Mouse (Mus musculus): ENCODE measurements around the gene Ppard. TPM values are rescaled to one million over a fixed set of nuclear protein-coding genes. Genes with fewer than 3 reads are reported as not detected.

Ppard gene
- polyA plus RNA-seq, 1 experiment from 2014 or later = 1.9 TPM

- no peaks in the 10 kb centered on the region for H3K4me1 ChIP-seq (ENCODE audit: control insufficient read depth, insufficient read depth, low read length)
- no peaks in the 10 kb centered on the region for H3K9me3 ChIP-seq (replicated peaks; ENCODE audit: control insufficient read depth, low read length)
- H3K36me3 ChIP-seq (replicated peaks; ENCODE audit: control insufficient read depth, insufficient read depth, low read depth, low read length) = no peaks in the 10 kb centered on the region
- no peak overlapping the region for H3K27ac ChIP-seq (replicated peaks; ENCODE audit: low read depth, low read length)
- no peak overlapping the region for H3K4me2 ChIP-seq (ENCODE audit: low read depth, low read length)
- ATAC-seq (replicated peaks; ENCODE audit: insufficient number of reproducible peaks, low FRiP score, low TSS enrichment, low read depth) = no peak
- 83% methylated on average over 11 of the region's 11 CpGs for WGBS
- no peaks in the 10 kb centered on the region for H3K27me3 ChIP-seq (ENCODE audit: control insufficient read depth, insufficient read depth, low read length)
- no peak overlapping the region for H3K4me3 ChIP-seq (ENCODE audit: low read depth, low read length)
- no peak overlapping the region for H3K9ac ChIP-seq (replicated peaks; ENCODE audit: low read length)
- DNase-seq (ENCODE audit: low spot score) = no peak
These were observed 58.2 kb downstream of the Ppard start for GRCm38 (mm10) chr17:28290671-28291070.

GRCm38 (mm10) chr17:28291346-28291745 is 58.8 kb downstream of the Ppard start:
- no peak for ATAC-seq (replicated peaks; ENCODE audit: insufficient number of reproducible peaks, low FRiP score, low TSS enrichment, low read depth)
- WGBS = 83% methylated on average over 7 of the region's 7 CpGs

DNA sequence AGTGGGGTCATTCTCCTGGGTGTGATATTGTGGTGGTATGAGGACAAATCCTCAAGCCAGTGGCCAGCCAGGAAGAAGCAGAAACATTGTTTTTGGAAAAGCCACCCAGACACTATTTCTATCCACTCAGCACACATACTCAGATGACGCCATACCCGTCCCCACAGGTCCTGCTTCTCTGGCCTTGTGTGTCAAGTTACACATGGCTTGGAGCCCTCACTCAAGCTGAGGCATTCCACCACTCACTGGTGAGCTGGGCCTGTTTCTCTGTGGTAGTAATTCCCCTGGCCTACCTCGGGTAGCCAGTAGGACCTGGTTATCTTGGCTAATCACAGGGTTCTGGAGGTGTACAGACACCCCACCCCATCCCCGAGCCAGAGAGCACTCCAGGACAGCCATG is 61.2 kb downstream of the Ppard start:
- DNase-seq (ENCODE audit: low spot score) (no peak), ATAC-seq (replicated peaks; ENCODE audit: insufficient number of reproducible peaks, low FRiP score, low TSS enrichment, low read depth) (no peak)
- no peaks in the 10 kb centered on the region for H3K4me1 ChIP-seq (ENCODE audit: control insufficient read depth, insufficient read depth, low read length)
- no peak overlapping the region for H3K4me2 ChIP-seq (ENCODE audit: low read depth, low read length)
- no peaks in the 10 kb centered on the region; the same call in 1 of the 2 replicates for H3K36me3 ChIP-seq (replicated peaks; ENCODE audit: control insufficient read depth, insufficient read depth, low read depth, low read length)
- H3K4me3 ChIP-seq (ENCODE audit: low read depth, low read length) = no peak overlapping the region
- H3K27ac ChIP-seq (replicated peaks; ENCODE audit: low read depth, low read length) = no peak overlapping the region
- 61% methylated on average over 4 of the region's 4 CpGs for whole genome bisulfite sequencing
- H3K27me3 ChIP-seq (ENCODE audit: control insufficient read depth, insufficient read depth, low read length) = no peaks in the 10 kb centered on the region
- H3K9me3 ChIP-seq (replicated peaks; ENCODE audit: control insufficient read depth, low read length) = no peaks in the 10 kb centered on the region
- no peak overlapping the region for H3K9ac ChIP-seq (replicated peaks; ENCODE audit: low read length)

More at GRCm38 (mm10) chr17:28291346-28291745, 58.8 kb downstream of the Ppard start:
- H3K4me3 ChIP-seq (ENCODE audit: low read depth, low read length) = no peak overlapping the region
- no peaks in the 10 kb centered on the region for H3K27me3 ChIP-seq (ENCODE audit: control insufficient read depth, insufficient read depth, low read length)
- H3K4me2 ChIP-seq (ENCODE audit: low read depth, low read length) = no peak overlapping the region
- no peak overlapping the region for H3K9ac ChIP-seq (replicated peaks; ENCODE audit: low read length)
- no peaks in the 10 kb centered on the region for H3K4me1 ChIP-seq (ENCODE audit: control insufficient read depth, insufficient read depth, low read length)
- DNase-seq (ENCODE audit: low spot score) = no peak
- no peaks in the 10 kb centered on the region for H3K9me3 ChIP-seq (replicated peaks; ENCODE audit: control insufficient read depth, low read length)
- H3K27ac ChIP-seq (replicated peaks; ENCODE audit: low read depth, low read length) = no peak overlapping the region
- H3K36me3 ChIP-seq (replicated peaks; ENCODE audit: control insufficient read depth, insufficient read depth, low read depth, low read length) = no peaks in the 10 kb centered on the region

- H3K9ac ChIP-seq (replicated peaks; ENCODE audit: low read length) = no peak overlapping the region
- H3K4me2 ChIP-seq (ENCODE audit: low read depth, low read length) = no peak overlapping the region
- DNase-seq (ENCODE audit: low spot score) (no peak), ATAC-seq (replicated peaks; ENCODE audit: insufficient number of reproducible peaks, low FRiP score, low TSS enrichment, low read depth) (no peak)
- no peaks in the 10 kb centered on the region for H3K9me3 ChIP-seq (replicated peaks; ENCODE audit: control insufficient read depth, low read length)
- 65% methylated on average over 15 of the region's 17 CpGs for WGBS
- no peaks in the 10 kb centered on the region for H3K27me3 ChIP-seq (ENCODE audit: control insufficient read depth, insufficient read depth, low read length)
- H3K36me3 ChIP-seq (replicated peaks; ENCODE audit: control insufficient read depth, insufficient read depth, low read depth, low read length) = no peaks in the 10 kb centered on the region; the same call in 1 of the 2 replicates
- H3K4me1 ChIP-seq (ENCODE audit: control insufficient read depth, insufficient read depth, low read length) = no peaks in the 10 kb centered on the region; the same call in 1 of the 2 replicates
- no peak overlapping the region for H3K4me3 ChIP-seq (ENCODE audit: low read depth, low read length)
- no peak overlapping the region for H3K27ac ChIP-seq (replicated peaks; ENCODE audit: low read depth, low read length)
These were observed 62.2 kb downstream of the Ppard start for GRCm38 (mm10) chr17:28294449-28295333.

DNA sequence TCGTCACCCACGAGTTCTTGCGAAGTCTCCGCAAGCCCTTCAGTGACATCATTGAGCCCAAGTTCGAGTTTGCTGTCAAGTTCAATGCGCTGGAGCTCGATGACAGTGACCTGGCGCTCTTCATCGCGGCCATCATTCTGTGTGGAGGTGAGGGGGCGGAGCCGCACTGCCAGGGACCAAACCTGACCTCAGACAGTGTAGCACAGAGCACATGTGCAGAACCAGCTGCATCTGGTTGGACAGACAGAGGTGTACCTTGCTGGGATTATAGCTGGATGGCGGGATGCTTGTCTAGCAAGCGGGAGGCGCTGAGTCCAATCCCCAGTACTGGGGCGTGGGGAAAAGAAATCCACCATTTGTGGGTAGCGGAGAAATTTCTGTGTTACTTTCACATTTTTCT is 66.4 kb downstream of the Ppard start:
- Histone ChIP-seq H3K27ac (replicated peaks; ENCODE audit: low read depth, low read length) (no peak overlapping the region), H3K4me3 (ENCODE audit: low read depth, low read length) (no peak overlapping the region), H3K4me2 (ENCODE audit: low read depth, low read length) (no peak overlapping the region), H3K9me3 (replicated peaks; ENCODE audit: control insufficient read depth, low read length) (no peaks in the 10 kb centered on the region), H3K36me3 (replicated peaks; ENCODE audit: control insufficient read depth, insufficient read depth, low read depth, low read length) (no peaks in the 10 kb centered on the region; the same call in 1 of the 2 replicates), H3K9ac (replicated peaks; ENCODE audit: low read length) (no peak overlapping the region), H3K27me3 (ENCODE audit: control insufficient read depth, insufficient read depth, low read length) (no peaks in the 10 kb centered on the region), H3K4me1 (ENCODE audit: control insufficient read depth, insufficient read depth, low read length) (peaks cover 5% of the 10 kb centered on the region)
- no peak for DNase-seq (ENCODE audit: low spot score)
- ATAC-seq (replicated peaks; ENCODE audit: insufficient number of reproducible peaks, low FRiP score, low TSS enrichment, low read depth) = no peak
- WGBS = 96% methylated on average over 17 of the region's 17 CpGs

DNA sequence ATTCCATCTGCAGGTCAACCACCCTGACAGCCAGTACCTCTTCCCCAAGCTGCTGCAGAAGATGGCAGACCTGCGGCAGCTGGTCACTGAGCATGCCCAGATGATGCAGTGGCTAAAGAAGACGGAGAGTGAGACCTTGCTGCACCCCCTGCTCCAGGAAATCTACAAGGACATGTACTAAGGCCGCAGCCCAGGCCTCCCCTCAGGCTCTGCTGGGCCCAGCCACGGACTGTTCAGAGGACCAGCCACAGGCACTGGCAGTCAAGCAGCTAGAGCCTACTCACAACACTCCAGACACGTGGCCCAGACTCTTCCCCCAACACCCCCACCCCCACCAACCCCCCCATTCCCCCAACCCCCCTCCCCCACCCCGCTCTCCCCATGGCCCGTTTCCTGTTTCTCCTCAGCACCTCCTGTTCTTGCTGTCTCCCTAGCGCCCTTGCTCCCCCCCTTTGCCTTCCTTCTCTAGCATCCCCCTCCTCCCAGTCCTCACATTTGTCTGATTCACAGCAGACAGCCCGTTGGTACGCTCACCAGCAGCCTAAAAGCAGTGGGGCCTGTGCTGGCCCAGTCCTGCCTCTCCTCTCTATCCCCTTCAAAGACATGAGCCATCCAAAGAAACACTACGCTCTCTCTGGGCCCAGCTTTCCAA is 67.3 kb downstream of the Ppard start:
- Histone ChIP-seq H3K9me3 (replicated peaks; ENCODE audit: control insufficient read depth, low read length) (no peaks in the 10 kb centered on the region), H3K4me1 (ENCODE audit: control insufficient read depth, insufficient read depth, low read length) (peaks cover 5% of the 10 kb centered on the region), H3K27ac (replicated peaks; ENCODE audit: low read depth, low read length) (peak overlapping the region; percentile 75; the same call in 1 of the 2 replicates), H3K4me3 (ENCODE audit: low read depth, low read length) (no peak overlapping the region), H3K4me2 (ENCODE audit: low read depth, low read length) (no peak overlapping the region), H3K9ac (replicated peaks; ENCODE audit: low read length) (peak overlapping the region; percentile 39; the same call in 1 of the 2 replicates), H3K27me3 (ENCODE audit: control insufficient read depth, insufficient read depth, low read length) (no peaks in the 10 kb centered on the region), H3K36me3 (replicated peaks; ENCODE audit: control insufficient read depth, insufficient read depth, low read depth, low read length) (no peaks in the 10 kb centered on the region; the same call in 1 of the 2 replicates)
- peak; percentile 27 for DNase-seq (ENCODE audit: low spot score)
- 31% methylated on average over 10 of the region's 11 CpGs for WGBS
- peak; percentile 46; the same call in 1 of the 2 replicates for ATAC-seq (replicated peaks; ENCODE audit: insufficient number of reproducible peaks, low FRiP score, low TSS enrichment, low read depth)

DNA sequence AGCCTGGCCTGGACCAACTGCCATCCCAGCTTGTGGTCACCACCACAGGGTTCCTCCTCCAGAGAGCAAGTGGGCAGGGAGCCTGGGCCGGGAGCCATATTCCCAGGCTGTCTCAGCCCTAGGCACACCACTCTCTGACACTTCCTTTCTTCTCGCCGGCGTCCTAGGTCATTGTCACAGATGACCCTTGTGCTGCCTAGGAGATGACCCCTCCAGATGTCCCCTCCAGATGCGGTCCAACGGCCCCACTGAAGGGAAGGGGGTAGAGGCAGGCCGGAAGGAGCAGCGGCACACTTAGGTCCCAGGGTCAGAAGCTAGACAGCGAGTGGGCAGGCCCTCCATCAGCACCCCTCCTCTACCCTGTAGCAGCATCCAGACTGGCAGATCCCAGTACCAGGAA is 67.8 kb downstream of the Ppard start:
- no peaks in the 10 kb centered on the region for H3K9me3 ChIP-seq (replicated peaks; ENCODE audit: control insufficient read depth, low read length)
- no peaks in the 10 kb centered on the region; the same call in 1 of the 2 replicates for H3K36me3 ChIP-seq (replicated peaks; ENCODE audit: control insufficient read depth, insufficient read depth, low read depth, low read length)
- peaks cover 5% of the 10 kb centered on the region for H3K4me1 ChIP-seq (ENCODE audit: control insufficient read depth, insufficient read depth, low read length)
- no peak for DNase-seq (ENCODE audit: low spot score)
- H3K4me2 ChIP-seq (ENCODE audit: low read depth, low read length) = no peak overlapping the region
- 0 out of 2 replicates have a peak, but pooled peaks have one; percentile 19 for ATAC-seq (replicated peaks; ENCODE audit: insufficient number of reproducible peaks, low FRiP score, low TSS enrichment, low read depth)
- peak overlapping the region; percentile 75; the same call in 1 of the 2 replicates for H3K27ac ChIP-seq (replicated peaks; ENCODE audit: low read depth, low read length)
- no peak overlapping the region for H3K4me3 ChIP-seq (ENCODE audit: low read depth, low read length)
- 21% methylated on average over 9 of the region's 9 CpGs for WGBS
- H3K27me3 ChIP-seq (ENCODE audit: control insufficient read depth, insufficient read depth, low read length) = no peaks in the 10 kb centered on the region
- H3K9ac ChIP-seq (replicated peaks; ENCODE audit: low read length) = 0 out of 2 replicates have a peak overlapping the region, but pooled peaks have one; percentile 13

Data from embryonic facial prominence, embryonic 11.5 days (tissue).